Mouse (Mus musculus) forebrain, postnatal 0 days (tissue): ENCODE results near the gene Hist1h2ad. TPM values are rescaled to one million over a fixed set of nuclear protein-coding genes. Genes with fewer than 3 reads are reported as not detected.
A peak's percentile ranks its signal among the peaks of the same experiment; 100 is the strongest.
"Not testable (repeated sequence)": the region's sequence is repeated elsewhere in the genome, so short reads cannot be mapped to it uniquely, and the experiment has no call there.

Source experiments
- ATAC-seq: fragments of 200-750 bp; cut with Nextera tagmentation; 2 replicates; pipeline ENCODE4 v1.8.0; 2017; ENCODE audit warnings: mild to moderate bottlenecking, moderate library complexity
- DNase-seq: peaks from one replicate; pipeline ENCODE4 v3.0.0-alpha.2; 2015
- H3K27ac ChIP-seq: fragments of 300-500 bp; sonication (generic); 2 replicates; pipeline ENCODE4 v1.5.1; 2014; ENCODE audit warnings: low read depth, mild to moderate bottlenecking, antibody characterized with exemption, low read length, moderate library complexity, mixed read lengths
- H3K27me3 ChIP-seq: fragments of 300-500 bp; sonication (generic); 2 replicates; pipeline ENCODE4 v1.6.1; 2014; ENCODE audit warnings: mild to moderate bottlenecking, low read length, mixed read lengths; ENCODE audit not compliant: insufficient read depth
- H3K36me3 ChIP-seq: fragments of 300-500 bp; sonication (generic); 2 replicates; pipeline ENCODE4 v1.6.1; 2014; ENCODE audit warnings: mild to moderate bottlenecking, moderate library complexity; ENCODE audit not compliant: insufficient read depth
- H3K4me1 ChIP-seq: fragments of 300-500 bp; sonication (generic); 2 replicates; pipeline ENCODE4 v1.6.1; 2014; ENCODE audit warnings: antibody characterized with exemption; ENCODE audit not compliant: insufficient read depth
- H3K4me2 ChIP-seq: fragments of 300-500 bp; sonication (generic); 2 replicates; pipeline ENCODE4 v1.6.1; 2014; ENCODE audit warnings: low read depth, mild to moderate bottlenecking, moderate library complexity
- H3K4me3 ChIP-seq: fragments of 300-500 bp; sonication (generic); 2 replicates; pipeline ENCODE4 v1.5.1; 2014; ENCODE audit warnings: low read depth, low read length, mixed read lengths
- H3K9ac ChIP-seq: fragments of 300-500 bp; sonication (generic); 2 replicates; pipeline ENCODE4 v1.6.1; 2014; ENCODE audit warnings: mild to moderate bottlenecking
- H3K9me3 ChIP-seq: fragments of 300-500 bp; sonication (generic); 2 replicates; pipeline ENCODE4 v1.6.1; 2016; ENCODE audit warnings: low read length
- CTCF ChIP-seq: sonication (generic); IDR thresholded peaks from 2 replicates; pipeline ENCODE4 v1.5.1; 2016; ENCODE audit warnings: antibody characterized with exemption, control low read depth, low read depth
- WGBS: fragments of 180-500 bp; shearing (Covaris S2); extraction: QIAGEN DNeasy Blood & Tissue Kit; methylation state at CpG from one replicate; pipeline ENCODE4 v1.1.7; 2014; 5-methylcytosine and 5-hydroxymethylcytosine counted together
- polyA plus RNA-seq: library from polyadenylated mRNA; unstranded; fragments of >200 nt; fragmentation: Nextera tagmentation; extraction: Ambion mirVana; gene quantifications from 2 replicates; pipeline ENCODE4 v1.2.1, GENCODE M21; 2015
- total RNA-seq: library from RNA; depleted of rRNA; stranded (reverse); fragments of >200 nt; gene quantifications from 2 replicates; pipeline ENCODE4 v1.2.3, GENCODE M21; 2014

Gene Hist1h2ad
- total and polyA plus RNA-seq, 2 experiments from 2014 or later = 204 TPM; not detected in 1

GRCm38 (mm10) chr13:23543965-23544786, 30.0 kb upstream of the Hist1h2ad start, which contains the start of gene Hist1h3f:
Gene Hist1h3f (plus strand): TSS chr13:23544052.
- Histone ChIP-seq H3K4me3 (peak within 1 kb of the TSS; percentile 46), H3K36me3 (no peaks in the 10 kb centered on the region), H3K4me2 (peak within 1 kb of the TSS; percentile 74), H3K27me3 (no peaks in the 10 kb centered on the region), H3K4me1 (0 out of 2 replicates have a peak, but pooled peaks cover 4% of the 10 kb centered on the region), H3K9me3 (no peaks in the 10 kb centered on the region), H3K27ac (peak within 1 kb of the TSS; percentile 86), H3K9ac (peak within 1 kb of the TSS; percentile 66)
- peak; percentile 95 for ATAC-seq
- DNase-seq = peak; percentile 92
- no peak for TF ChIP-seq CTCF
- WGBS = 1% methylated on average over 23 of the region's 45 CpGs

- WGBS = under 1% methylated on average over 11 of the region's 14 CpGs
- 0 out of 2 replicates have a peak overlapping the region, but pooled peaks have one; percentile 22 for H3K9ac ChIP-seq
- not testable (repeated sequence) for H3K27me3 ChIP-seq, H3K36me3 ChIP-seq, DNase-seq, H3K9me3 ChIP-seq, H3K4me1 ChIP-seq, H3K27ac ChIP-seq
- peak; percentile 18 for ATAC-seq
- peak overlapping the region; percentile 46 for H3K4me3 ChIP-seq
- H3K4me2 ChIP-seq = peak overlapping the region; percentile 44
Observed at GRCm38 (mm10) chr13:23544787-23545120, 29.4 kb upstream of the Hist1h2ad start.

DNA sequence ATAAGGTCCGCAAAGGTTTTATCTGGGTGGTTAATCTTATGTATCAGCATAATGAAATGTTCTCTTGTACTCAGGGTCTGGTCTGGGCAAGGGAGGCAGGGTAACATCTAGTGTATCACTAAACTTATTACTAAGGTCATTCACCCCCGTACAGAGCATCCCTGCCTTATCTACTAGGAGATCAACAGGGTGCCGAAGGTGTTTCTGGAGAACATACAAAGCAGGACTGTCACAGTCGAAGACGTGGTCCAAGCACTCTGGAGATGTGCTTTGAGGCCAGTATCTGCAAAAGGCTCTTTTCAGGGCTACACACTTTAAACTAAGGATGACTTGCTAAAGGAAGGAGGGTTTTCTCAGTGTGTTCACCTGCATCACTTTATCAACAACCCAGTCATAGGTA, 27.5 kb upstream of the Hist1h2ad start:
- H3K27ac ChIP-seq = no peak overlapping the region
- H3K4me1 ChIP-seq = 0 out of 2 replicates have a peak, but pooled peaks cover 8% of the 10 kb centered on the region
- H3K4me3 ChIP-seq = no peak overlapping the region
- H3K36me3 ChIP-seq = no peaks in the 10 kb centered on the region
- H3K27me3 ChIP-seq = no peaks in the 10 kb centered on the region
- WGBS = 78% methylated on average over 5 of the region's 5 CpGs
- H3K9me3 ChIP-seq = no peaks in the 10 kb centered on the region
- no peak overlapping the region for H3K9ac ChIP-seq
- no peak overlapping the region for H3K4me2 ChIP-seq
- DNase-seq (no peak), ATAC-seq (no peak)
- TF ChIP-seq CTCF = no peak

- no peak for TF ChIP-seq CTCF
- ATAC-seq (no peak), DNase-seq (peak; percentile 24)
- no peaks in the 10 kb centered on the region for H3K9me3 ChIP-seq
- H3K9ac ChIP-seq = peak overlapping the region; percentile 49
- H3K4me3 ChIP-seq = peak overlapping the region; percentile 40
- H3K4me1 ChIP-seq = 0 out of 2 replicates have a peak, but pooled peaks cover 4% of the 10 kb centered on the region
- H3K36me3 ChIP-seq = no peaks in the 10 kb centered on the region
- WGBS = 9% methylated on average over 3 of the region's 3 CpGs
- no peaks in the 10 kb centered on the region for H3K27me3 ChIP-seq
- H3K27ac ChIP-seq = peak overlapping the region; percentile 75
- peak overlapping the region; percentile 57 for H3K4me2 ChIP-seq
Observed at GRCm38 (mm10) chr13:23550761-23551145, 23.4 kb upstream of the Hist1h2ad start.

- peak within 1 kb of the TSS; percentile 40 for H3K4me3 ChIP-seq
- peak within 1 kb of the TSS; percentile 75 for H3K27ac ChIP-seq
- peak within 1 kb of the TSS; percentile 57 for H3K4me2 ChIP-seq
- DNase-seq = peak; percentile 95
- peak; percentile 72 for TF ChIP-seq CTCF
- 3% methylated on average over 47 of the region's 47 CpGs for WGBS
- ATAC-seq = peak; percentile 88
- H3K9ac ChIP-seq = peak within 1 kb of the TSS; percentile 49
- H3K36me3 ChIP-seq, H3K9me3 ChIP-seq, H3K27me3 ChIP-seq, H3K4me1 ChIP-seq: not testable (repeated sequence)
Observed at GRCm38 (mm10) chr13:23551146-23551834, 22.9 kb upstream of the Hist1h2ad start, which contains the start of gene Hist1h4f. Gene Hist1h4f (minus strand): TSS chr13:23551648.

DNA sequence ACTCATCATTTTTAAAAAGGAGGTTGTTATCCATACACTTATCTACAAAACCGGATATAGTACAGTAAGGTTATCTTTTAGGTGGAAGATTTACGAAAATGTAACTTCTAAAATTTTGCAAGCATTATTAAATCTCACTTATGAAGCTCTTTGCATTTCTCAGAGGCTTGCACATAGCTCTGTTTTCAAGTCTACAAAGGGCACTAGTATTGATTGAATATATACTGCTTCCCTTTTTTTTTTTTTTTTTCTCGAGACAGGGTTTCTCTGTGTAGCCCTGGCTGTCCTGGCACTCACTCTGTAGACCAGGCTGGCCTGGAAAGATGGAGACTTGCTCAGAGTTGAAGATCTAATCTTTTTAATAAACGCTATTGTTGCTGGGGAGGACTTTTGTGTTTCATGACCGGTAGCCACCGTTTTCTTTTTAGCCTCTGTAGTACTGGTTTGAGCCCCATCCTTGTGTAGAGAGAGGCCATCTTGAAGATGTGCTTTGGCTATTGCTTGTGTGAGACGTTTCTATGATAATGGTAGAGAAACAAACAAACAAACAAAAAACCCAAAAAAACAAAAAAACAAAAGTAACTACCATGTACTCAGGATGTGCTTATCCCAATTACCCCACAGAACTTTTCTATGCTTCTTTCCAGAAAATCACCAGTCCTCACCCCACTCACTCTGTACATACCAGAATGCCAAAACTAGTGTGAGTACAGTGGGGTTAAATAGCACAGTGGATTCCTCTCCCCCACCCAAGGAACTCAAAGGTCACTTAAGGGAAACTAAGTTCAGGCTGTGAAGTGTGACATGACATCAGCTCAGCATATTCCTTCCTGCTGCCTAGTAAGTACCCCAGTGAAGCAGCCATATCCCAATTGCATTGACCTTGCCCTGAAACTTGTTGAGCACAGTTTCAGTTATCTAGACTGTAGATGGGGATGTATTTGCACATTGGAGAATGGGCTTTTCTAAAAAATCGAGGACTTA, 22.0 kb upstream of the Hist1h2ad start:
- 46% methylated on average over 8 of the region's 8 CpGs for WGBS

More for the DNA sequence above, 22.0 kb upstream of the Hist1h2ad start:
- H3K9ac ChIP-seq = no peak overlapping the region
- H3K4me3 ChIP-seq = peak overlapping the region; percentile 40; the same call in 1 of the 2 replicates
- ATAC-seq (no peak), DNase-seq (no peak)
- no peak for TF ChIP-seq CTCF
- H3K4me2 ChIP-seq = peak overlapping the region; percentile 57
- no peaks in the 10 kb centered on the region for H3K36me3 ChIP-seq
- H3K9me3 ChIP-seq = no peaks in the 10 kb centered on the region
- H3K27me3 ChIP-seq = no peaks in the 10 kb centered on the region
- 0 out of 2 replicates have a peak, but pooled peaks cover 4% of the 10 kb centered on the region for H3K4me1 ChIP-seq
- no peak overlapping the region; the same call in 1 of the 2 replicates for H3K27ac ChIP-seq
